Mouse (Mus musculus): ENCODE measurements at regions not wholly inside any gene's neighbourhood (a gene's known extent, or its start where the extent isn't known, plus 50 kb on each side); places are given as distances from the start of the nearest gene placed in this dataset.

DNA sequence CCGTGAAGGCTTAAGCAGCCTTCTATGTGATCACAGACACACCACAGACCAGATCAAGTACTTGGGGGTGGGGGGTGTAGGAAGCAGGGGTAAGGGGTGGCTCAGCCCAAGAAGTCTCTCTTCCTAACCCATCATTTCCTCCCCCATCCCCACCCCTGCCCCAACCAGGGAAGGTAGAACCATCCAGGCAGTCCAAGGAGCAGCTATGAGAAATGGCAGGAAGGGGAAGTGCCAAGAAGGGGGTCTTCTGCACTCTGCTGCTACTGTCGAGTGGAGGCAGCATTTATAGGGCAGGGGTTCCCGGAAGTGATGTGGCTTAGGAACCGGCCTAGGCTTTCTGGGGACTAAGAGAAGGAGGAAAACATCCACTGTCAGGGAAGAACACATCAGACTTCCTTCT is 69.3 kb upstream of the Mgat5 start:
- TF ChIP-seq CTCF (IDR thresholded peaks at IDR 0.05; ENCODE audit: borderline replicate concordance, insufficient read depth, low read depth, low read length) (no peak), POLR2A (IDR thresholded peaks at IDR 0.05; ENCODE audit: borderline replicate concordance, insufficient read depth, low read length) (no peak)
